Mouse (Mus musculus): ENCODE measurements around the gene Acad10.

GRCm38 (mm10) chr5:121704512-121705248 is 44.4 kb upstream of the Acad10 start:
- TF ChIP-seq POLR2A (IDR thresholded peaks at IDR 0.05; ENCODE audit: low read depth, low read length) (no peak), CTCF (IDR thresholded peaks at IDR 0.05; ENCODE audit: extremely low read depth, insufficient read length, insufficient replicate concordance, low read depth, low read length) (no peak)
